Mouse (Mus musculus): ENCODE measurements around the gene Ednra.
"Not testable (repeated sequence)": the region's sequence is repeated elsewhere in the genome, so short reads cannot be mapped to it uniquely, and the experiment has no call there.

Gene Ednra

DNA sequence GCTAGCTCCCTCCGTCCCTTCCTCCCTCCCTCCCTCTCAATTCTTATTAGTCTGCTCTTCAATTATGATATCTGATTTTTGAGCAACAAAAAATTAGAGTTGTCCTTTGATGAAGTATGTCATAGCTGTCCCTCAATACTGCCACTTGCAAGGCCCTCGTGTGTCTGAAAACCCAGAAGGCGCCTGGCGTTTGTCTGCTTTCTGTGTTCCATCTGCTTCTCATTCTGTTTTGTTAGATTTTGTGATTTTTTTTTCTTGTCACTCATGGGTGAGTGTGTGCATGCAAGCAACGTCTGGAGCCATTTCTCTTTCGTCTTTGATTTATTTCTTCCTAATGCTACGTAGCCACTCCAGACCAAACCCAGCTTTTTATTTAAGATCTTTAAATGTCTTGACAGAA, 9.8 kb downstream of the Ednra start:
- no peak for DNase-seq

DNA sequence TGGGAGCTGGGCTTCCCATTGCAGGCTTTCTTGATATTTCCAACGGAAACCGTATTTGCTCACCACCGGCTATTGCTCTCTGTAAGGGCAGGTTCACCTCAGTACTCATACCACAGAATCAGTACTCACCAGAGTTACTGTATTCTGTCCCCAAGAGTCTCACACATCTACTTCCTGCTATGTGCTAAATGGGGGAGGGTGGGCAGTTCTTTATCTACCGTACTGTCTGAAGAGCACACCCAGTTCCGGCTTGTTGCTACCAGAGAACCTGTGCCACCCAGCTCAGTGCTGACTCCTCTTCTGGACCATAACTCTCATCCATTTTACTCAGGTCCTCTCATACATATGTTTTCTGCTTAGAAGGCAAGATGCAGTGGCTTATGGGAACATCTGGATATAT, 10.6 kb downstream of the Ednra start:
- DNase-seq: no peak

DNA sequence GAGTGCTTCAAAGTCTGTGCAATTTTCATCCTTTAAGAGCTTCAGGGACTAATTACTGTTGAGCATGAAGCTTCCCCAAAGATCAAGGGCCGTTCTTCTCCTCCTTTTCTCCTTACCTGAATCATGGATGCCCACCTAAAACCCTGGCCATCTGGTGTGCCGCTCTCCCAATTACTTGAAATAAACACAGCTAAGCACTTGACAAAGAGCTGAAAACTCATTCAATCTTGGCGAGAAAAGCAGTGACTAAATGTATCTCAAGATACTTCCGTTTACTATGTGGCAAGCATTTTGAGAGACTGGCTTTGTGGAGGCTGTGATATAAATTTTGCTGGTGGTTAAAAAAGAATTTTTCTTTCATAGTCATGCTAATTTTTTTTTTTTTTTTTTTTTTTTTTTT, 19.5 kb downstream of the Ednra start:
- no peak for DNase-seq

DNA sequence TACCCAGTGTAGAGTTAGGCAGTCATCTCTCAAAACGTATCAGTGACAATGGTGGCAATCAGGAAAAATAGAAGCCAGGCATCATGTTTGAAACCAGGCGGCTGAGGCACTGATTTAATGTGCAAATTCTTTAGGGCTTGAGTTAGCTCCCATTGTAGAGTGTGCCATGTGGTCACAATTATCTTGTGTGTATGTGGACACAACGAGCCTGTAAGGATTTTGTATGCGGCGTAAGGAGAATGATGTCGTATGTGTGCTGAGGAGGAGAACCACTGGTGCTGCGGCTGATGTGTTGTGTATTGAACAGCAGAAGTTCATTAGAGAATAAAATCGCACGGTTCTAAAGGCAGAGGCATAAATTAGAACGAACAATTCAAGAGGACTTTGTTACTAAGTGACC, 26.2 kb downstream of the Ednra start:
- no peak for DNase-seq

DNA sequence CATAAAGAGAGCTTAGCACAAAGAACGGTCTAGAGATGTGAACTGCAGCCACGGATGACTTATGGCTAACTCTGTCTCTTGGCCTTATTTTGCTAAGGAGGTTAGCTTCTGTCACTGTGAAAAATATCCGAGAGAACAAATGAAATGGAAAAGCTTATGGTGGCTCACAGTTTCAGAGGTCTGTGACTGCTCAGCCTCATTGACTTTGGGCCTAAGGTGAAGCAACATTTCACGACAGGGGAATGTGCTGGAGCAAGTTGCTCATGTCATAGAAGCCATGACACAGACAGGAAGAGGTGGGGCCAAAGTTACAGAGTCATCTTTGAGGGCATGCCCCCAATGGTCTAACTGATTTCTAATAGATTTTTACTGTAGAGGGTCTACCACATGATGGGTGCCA, 28.1 kb downstream of the Ednra start:
- no peak for DNase-seq

DNA sequence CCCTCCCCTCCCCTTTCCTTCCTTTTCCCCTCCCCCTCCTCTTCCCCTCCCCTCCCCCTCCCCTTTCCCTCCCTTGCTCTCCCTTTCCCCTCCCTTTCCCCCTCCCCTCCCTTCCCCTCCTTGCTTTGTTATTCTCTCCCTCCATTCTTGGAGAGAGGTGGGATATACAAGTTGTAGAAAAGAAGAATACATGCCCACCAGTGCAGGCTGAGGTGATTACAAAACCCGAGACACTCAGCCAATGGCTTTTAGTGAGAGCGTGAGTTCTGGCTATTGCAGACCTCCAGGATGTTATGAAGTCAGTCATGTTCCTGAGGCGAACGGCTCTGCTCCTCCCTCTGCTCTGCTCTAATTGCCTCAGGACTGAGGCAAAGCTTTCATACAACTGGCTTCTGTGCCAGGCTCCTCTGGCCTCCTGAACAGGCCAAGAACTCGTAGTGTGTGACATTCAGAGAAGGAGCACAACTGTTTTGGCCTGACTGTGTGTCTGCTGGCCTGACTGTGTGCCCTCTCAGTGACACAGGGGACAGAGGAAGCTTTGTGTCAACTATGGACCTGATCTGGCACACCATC, 28.7 kb downstream of the Ednra start:
- no peak for DNase-seq

DNA sequence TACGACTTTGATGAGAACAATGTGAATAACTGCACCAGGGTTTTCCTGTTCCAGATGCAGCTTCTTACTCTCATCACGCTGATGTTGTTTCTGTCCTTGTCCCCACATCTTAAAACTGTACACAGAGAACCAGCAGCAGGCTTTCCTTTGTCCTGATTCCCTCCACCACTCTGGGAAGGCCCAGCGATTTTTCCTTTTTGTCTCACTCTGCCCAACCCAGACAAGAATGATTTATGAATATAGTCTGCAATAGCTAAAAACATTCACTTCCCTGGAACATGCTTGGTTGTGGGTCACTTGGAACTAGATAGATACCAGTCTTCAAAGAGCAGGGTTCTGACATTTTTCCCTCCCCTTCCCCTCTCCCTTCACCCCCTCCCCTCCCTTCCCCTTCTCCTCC, 29.2 kb downstream of the Ednra start:
- DNase-seq: no peak

DNA sequence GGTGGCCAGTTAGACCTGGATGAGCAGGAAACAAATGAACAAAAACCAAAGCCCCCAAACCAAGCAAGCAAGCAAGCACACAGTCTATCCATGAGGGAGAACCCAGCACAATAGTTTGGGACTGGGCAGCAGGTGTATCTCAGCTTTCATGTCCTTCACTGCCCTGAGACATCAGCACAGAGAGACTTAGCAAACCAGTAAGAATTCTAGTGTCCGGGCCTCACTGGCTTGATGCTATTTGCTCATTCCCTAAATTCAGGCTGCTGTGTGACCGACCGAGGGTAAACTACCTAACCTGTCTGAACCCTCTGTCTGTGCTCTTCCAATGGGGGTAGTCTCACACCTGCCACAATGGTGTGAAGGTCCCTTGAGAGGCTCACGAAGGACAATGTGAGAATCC, 29.7 kb downstream of the Ednra start:
- DNase-seq: no peak

DNA sequence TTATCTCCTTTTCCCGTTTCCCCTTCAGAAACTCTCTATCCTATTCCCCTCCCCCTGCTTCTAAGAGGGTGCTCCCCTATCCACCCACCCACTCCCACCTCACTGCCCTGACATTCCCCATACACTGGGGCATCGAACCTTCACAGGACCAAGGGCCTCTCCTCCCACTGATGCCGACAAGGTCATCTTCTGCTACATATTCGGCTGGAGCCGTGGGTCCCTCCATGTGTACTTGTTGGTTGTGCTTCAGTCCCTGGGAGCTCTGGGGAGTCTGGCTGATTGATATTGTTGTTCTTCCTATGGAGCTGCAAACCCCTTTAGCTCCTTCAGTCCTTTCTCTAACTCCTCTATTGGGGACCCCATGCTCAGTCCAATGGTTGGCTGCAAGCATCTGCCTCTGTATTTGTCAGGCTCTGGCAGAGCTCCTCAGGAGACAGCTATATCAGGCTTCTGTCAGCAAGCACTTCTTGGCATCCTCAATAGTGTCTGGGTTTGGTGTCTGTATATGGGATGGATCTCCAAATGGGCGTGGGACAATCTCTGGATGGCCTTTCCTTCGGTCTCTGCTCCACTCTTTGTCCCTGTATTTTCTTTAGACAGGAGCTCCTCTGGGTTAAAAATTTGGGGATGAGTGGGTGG, 34.7 kb downstream of the Ednra start:
- DNase-seq: not testable (repeated sequence)

DNA sequence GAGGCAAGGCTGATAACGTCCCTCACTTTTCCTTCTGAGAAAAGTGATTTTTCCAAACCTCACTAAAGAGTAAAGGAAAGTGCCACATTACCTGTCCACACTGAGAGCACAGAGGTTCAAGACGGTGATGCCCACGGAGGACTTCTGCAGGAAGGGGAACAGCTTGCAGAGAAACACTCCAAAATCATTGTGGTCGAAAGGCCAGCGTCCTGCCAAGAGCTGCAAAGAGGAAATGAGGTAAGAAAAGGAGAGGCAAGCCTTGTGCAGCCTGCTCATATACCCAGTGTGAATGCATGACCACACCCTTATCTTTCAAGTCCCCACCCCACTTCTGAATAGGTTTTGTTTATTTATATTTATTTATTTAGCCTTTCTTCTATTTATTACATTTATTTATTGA, 35.3 kb downstream of the Ednra start:
- DNase-seq: no peak

DNA sequence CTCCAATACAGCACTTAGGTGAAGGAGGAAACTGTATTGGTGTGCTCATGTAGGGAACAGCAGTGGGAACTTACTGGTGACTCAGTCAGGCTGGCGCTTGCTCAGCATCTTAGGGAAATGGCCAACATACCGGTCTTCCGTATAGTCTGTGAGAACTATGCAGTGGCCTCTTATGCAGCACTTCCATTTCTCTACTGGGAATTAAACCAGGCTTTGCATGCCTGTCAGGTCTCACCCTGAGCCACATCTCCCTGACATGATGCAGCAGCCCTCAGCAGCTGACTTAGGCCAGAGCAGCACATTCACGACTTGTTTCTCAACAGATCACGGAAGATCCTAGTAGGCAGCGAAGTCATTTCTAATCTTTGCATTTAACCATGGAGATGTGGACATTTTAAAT, 39.9 kb downstream of the Ednra start:
- no peak for DNase-seq

DNA sequence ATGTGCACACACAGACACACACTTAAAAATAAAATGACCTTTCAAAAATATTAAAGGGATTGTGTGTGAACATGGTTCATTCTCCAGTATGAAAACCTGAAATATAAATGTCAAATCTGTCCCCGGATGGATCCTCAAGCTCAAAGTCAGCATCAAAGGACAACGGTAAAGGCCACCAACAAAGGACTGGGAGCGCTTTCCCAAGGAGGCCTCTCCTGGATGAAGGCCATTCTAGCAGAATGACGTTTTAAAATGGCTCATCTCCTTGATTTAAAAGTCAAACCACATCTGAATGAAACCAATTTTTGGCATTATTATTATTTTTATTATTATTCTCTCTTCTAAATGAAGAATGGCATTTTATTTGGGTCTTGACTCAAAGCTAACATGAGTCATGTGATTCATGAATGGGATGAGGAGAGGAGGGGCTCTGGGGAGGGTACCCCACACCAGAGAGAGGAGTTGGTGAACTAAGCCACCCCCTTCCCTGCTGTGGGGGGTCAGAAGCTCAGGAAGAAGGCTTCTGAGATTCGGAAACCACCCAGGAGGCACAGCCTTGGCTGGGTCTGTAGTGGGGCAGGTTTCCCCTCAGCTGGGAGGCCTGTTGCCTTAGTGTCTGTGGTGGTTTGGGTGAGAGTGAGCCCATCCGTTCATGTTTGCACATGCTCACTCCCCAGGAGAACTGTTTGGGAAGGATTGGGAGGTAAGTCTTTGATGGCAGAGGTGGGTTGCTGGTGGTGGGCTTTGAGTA, 40.7 kb downstream of the Ednra start:
- no peak for DNase-seq

DNA sequence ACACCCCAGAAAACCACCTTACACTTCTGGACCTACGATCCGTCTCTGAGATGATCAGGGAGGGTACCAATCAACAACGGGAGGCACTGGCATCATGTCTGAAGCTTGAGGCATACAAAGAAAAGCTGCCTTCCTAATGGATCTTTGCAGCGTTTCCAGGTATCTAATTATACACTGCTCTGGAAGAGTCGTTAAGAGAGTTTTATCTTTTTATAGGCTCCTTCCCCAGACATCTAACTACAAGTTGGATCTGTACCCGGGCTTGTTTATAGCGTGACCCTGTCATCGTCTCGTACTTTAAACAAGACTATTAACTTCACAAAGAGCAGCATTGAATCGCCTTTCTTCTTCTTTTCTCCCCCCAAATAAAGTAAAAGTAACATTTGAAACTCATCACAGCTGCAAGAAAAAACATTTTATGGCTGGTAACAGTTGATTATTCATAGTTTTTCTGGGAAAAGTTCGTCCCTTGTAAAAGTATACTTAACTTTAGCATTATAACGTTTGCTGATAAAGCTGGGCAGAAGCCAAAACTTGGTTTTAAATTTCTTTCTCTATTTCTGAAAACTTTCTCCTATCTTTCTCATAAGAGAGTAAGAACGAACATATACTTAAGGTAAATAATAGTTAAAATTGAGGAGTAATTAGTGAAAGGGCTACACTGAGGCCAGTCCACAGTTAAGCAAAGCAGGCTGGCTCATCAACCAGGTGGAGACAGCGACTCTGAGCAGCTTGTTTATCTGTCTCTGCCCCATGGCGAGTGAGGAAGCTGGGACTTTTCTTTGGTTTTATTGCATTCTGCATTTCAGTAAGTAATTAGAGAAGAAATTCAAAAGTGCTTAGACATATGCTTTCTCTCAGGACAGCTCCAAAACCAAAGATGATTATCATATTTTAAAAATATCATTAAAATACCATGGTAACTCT, 42.0 kb downstream of the Ednra start:
- DNase-seq: no peak

DNA sequence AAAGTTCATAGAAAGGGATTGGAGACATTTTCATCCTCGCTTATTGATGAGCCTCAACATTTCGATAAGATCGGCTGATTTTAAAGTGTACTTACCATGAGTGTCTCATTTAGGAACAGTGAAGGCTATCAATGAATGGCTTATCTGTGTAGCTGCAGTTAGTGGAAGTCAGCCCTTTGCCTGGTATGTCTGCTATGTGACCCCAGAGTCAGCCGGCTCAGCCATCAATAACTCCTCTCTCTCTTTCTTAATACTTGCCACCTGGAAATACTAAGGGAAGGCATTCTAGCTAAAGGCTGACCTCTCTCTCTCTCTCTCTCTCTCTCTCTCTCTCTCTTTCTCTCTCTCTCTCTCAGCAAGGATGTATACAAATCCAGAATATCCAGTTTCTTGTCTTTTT, 52.2 kb downstream of the Ednra start:
- DNase-seq: no peak

DNA sequence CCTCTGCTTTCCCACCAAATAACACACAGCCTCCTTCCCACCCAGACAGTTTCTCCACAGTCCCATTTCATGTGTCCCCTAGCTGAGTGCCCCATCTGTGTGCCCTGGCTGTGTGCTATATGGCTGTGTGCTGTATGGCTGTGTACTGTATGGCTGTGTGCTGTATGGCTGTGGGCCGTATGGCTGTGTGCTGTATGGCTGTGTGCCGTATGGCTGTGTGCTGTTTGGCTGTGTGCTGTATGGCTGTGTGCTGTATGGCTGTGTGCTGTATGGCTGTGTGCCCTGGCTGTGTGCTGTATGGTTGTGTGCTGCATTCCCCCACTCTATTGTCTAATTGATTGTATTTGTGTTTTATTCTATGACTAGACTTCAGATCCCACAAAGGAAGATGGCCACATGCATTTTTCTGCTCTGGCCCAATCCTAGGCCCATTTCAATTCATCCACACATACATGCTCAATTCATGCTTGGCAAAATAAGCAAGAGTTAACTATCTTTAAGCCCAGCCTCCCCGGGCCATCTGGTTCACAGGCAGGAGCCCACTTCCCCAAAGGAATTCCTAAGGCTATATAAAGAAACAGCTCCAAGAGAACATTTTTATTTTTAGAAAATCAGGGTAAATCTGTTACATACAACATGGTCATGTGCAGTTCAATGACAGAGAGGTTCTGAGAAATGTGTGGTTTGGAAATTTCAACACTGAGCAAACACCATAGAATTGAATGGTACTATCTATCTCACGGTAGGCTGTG, 53.5 kb downstream of the Ednra start:
- no peak for DNase-seq

DNA sequence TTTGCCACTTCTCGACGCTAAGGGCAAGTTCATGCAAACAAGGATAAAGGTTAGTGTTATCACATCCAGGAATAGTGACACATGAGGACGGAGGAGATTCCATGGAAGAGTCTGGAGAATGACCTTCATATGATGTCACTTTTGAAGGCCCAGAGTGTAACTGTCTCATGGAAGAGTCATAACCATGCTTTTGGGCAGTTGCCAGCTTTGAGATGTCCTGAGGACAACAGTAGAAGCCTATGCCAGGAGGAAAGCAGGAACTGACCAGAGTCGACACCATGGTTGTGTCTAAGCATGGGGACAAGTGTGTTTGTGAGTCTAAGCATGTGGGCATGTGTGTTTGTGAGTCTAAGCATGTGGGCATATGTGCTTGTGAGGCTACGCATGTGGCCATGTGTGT, 56.3 kb downstream of the Ednra start:
- DNase-seq: no peak

DNA sequence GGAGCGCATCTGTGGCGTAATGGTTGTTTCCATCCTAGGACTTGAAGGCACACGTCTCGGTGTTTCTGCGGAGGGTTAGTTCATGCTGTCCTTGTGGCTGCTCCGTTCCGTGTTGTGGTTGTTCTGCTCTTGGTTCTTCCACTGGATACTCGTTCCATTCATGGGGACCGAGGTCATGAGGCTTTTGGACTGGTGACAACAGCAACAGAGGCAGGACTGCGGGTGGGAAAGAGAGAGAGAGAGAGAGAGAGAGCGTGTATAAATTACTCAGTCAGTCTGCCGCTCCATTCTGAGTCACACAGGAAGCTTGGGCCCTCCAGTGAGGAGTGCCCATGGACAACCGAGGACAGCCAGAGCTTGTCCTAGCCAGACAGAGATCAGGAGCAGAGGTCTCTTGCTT, 59.4 kb downstream of the Ednra start:
- no peak for DNase-seq

DNA sequence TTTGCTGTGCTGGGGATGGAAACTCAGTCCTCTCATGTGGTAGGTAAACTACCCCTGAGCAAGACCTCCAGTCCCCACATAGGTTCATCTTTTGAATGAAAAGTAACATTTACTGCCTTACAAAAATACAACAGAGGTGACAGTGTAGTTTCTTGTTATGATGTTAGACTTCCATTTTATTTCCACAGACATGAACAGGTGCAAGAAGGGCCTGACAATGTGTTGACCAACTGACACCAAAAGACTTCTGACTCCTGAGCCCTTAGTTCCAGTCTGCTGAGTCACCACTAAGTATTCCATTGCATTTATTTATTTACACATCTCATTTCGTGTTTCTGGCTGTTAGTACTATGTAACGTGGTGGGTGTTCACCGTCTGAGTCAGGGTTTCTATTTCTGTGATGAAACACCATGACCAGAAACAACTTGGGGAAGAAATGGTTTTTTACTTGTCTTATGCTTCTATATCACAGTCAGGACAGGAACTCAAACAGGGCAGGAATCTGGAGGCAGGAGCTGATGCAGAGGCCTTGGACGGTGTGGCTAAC, 64.7 kb downstream of the Ednra start:
- DNase-seq: no peak

DNA sequence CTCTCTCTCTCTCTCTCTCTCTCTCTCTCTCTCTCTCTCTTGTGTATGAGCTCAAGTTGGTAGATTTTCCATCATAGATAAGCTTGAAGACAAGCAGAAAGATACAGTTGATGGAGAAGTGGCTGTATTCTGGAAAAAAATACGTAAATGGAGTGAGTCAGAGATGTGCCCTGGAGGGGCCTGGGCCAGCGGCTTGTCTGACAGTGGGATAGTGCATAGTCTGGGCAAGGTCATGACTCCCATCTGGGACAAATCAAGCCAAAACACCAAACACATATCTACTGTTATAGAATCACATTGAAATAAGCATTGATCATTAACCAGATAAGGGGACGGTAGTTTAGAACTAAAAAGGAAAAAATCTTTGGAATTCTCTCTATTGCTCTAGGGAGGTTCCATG, 65.9 kb downstream of the Ednra start:
- DNase-seq: no peak

DNA sequence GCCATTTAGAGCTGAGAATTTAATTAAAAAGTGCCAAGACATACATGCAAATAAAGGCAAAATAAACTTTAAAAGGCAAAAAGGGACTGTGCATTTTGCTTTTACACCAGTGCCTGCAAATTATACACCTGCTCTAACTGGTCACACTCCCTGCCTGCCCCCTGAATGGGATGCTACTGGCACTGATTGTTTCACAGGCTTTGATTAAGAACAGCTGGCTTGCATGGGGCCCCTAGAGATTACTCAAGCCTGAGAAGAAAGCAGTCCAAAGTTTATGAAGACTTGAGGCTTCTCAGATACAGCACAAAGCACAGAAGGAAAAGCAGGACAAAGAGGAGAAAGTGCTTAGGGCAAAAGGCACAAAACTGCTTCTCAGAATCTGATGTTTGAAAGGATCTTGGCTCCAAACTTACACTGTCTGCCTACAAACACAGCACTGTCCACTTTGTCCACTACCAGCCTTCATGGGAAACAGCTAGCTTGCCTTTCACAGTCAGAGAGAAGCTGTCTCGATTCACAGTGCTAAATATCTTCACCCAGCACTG, 73.5 kb downstream of the Ednra start:
- DNase-seq: no peak

DNA sequence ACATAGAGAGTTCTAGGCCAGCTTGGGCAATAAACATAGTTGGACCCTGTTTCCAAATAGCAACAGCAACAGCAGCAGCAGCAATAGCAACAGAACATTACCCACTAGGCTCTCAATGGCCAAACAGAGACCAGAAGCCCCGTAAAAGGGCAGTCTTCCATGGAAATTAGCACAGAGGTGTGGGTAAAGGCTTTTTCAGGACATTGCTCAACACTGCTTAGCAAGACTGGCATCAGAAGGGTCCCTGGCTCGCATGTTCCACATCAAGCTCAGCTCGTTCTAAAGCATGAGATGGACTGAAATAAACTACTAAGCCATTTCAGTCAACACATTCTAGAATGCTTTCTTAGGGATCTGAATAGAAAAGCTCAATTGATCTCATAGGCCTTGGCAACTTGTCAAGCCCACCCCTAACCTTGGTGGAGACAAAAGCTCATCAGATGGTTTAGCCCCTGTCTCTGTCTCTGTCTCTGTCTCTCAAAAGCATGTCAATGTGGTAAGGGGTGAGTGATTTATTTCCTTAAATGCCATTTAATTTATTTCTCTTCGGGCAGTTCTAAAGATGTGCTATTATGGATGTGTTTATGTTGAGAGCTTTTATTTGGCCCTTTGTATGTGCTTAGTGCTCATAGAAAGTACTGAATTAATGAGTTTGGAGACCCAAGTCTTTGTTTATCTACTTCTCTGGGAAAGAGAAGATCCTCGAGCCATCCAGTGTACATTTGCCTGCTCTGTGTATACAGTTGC, 84.0 kb downstream of the Ednra start:
- DNase-seq: no peak

Data from B cell, adult 2 months (primary cell).